Mouse (Mus musculus): ENCODE data around the gene Yes1. TPM values are rescaled to one million over a fixed set of nuclear protein-coding genes. Genes with fewer than 3 reads are reported as not detected.

Yes1 gene
- polyA plus RNA-seq, 1 experiment from 2014 or later = 37.4 TPM

GRCm38 (mm10) chr5:32657386-32657785, 46.4 kb downstream of the Yes1 start:
- ATAC-seq (replicated peaks; ENCODE audit: low FRiP score) (no peak), DNase-seq (ENCODE audit: low spot score) (no peak)
- no peak overlapping the region for H3K4me3 ChIP-seq (ENCODE audit: low read depth, low read length)
- H3K27me3 ChIP-seq (ENCODE audit: control insufficient read depth, insufficient read depth, low read length) = no peaks in the 10 kb centered on the region
- H3K36me3 ChIP-seq (ENCODE audit: control insufficient read depth, insufficient read depth, low read length) = no peaks in the 10 kb centered on the region; the same call in 1 of the 2 replicates
- H3K27ac ChIP-seq (ENCODE audit: low read depth, low read length) = no peak overlapping the region
- H3K4me2 ChIP-seq (ENCODE audit: low read depth, low read length, severe bottlenecking) = no peak overlapping the region
- no peaks in the 10 kb centered on the region for H3K4me1 ChIP-seq (replicated peaks; ENCODE audit: control insufficient read depth, insufficient read depth, low read length)
- no peak overlapping the region for H3K9ac ChIP-seq (ENCODE audit: low read length)
- 55% methylated on average over 1 of the region's 1 CpGs for WGBS
- no peaks in the 10 kb centered on the region for H3K9me3 ChIP-seq (ENCODE audit: control insufficient read depth, low read length)

DNA sequence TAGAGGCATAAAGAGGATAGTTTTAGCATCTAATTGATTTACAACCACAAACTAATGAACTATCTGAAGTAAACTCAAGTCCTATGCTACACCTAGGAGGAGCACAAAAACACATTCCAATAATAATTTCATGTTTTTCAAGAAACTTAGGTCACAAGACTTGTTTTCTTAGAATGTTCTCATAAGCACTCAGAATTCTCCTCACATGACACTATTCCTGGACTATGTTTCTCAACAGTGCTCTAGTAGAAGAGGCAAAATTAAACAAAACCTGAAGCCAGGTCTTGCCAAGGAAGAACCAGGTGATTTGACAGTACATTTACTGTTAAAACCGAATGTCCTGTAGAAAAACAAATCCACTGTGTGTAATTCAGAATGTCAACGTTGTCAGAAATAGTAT, 71.5 kb downstream of the Yes1 start:
- no peak for DNase-seq (ENCODE audit: low spot score)
- no peak overlapping the region for H3K9ac ChIP-seq (ENCODE audit: low read length)
- H3K4me1 ChIP-seq (replicated peaks; ENCODE audit: control insufficient read depth, insufficient read depth, low read length) = no peaks in the 10 kb centered on the region
- no peak for ATAC-seq (replicated peaks; ENCODE audit: low FRiP score)
- no peaks in the 10 kb centered on the region for H3K27me3 ChIP-seq (ENCODE audit: control insufficient read depth, insufficient read depth, low read length)
- H3K4me3 ChIP-seq (ENCODE audit: low read depth, low read length) = no peak overlapping the region
- H3K9me3 ChIP-seq (ENCODE audit: control insufficient read depth, low read length) = no peaks in the 10 kb centered on the region
- H3K36me3 ChIP-seq (ENCODE audit: control insufficient read depth, insufficient read depth, low read length) = no peaks in the 10 kb centered on the region
- H3K27ac ChIP-seq (ENCODE audit: low read depth, low read length) = no peak overlapping the region
- 41% methylated on average over 2 of the region's 2 CpGs for WGBS
- no peak overlapping the region for H3K4me2 ChIP-seq (ENCODE audit: low read depth, low read length, severe bottlenecking)

- Histone ChIP-seq H3K9me3 (ENCODE audit: control insufficient read depth, low read length) (no peaks in the 10 kb centered on the region), H3K27ac (ENCODE audit: low read depth, low read length) (no peak overlapping the region), H3K4me3 (ENCODE audit: low read depth, low read length) (no peak overlapping the region), H3K4me1 (replicated peaks; ENCODE audit: control insufficient read depth, insufficient read depth, low read length) (no peaks in the 10 kb centered on the region), H3K36me3 (ENCODE audit: control insufficient read depth, insufficient read depth, low read length) (no peaks in the 10 kb centered on the region), H3K9ac (ENCODE audit: low read length) (no peak overlapping the region), H3K27me3 (ENCODE audit: control insufficient read depth, insufficient read depth, low read length) (no peaks in the 10 kb centered on the region), H3K4me2 (ENCODE audit: low read depth, low read length, severe bottlenecking) (no peak overlapping the region)
- DNase-seq (ENCODE audit: low spot score) = no peak
- no peak for ATAC-seq (replicated peaks; ENCODE audit: low FRiP score)
- 76% methylated on average over 2 of the region's 2 CpGs for WGBS
Measured at GRCm38 (mm10) chr5:32693411-32693810, 82.4 kb downstream of the Yes1 start.

DNA sequence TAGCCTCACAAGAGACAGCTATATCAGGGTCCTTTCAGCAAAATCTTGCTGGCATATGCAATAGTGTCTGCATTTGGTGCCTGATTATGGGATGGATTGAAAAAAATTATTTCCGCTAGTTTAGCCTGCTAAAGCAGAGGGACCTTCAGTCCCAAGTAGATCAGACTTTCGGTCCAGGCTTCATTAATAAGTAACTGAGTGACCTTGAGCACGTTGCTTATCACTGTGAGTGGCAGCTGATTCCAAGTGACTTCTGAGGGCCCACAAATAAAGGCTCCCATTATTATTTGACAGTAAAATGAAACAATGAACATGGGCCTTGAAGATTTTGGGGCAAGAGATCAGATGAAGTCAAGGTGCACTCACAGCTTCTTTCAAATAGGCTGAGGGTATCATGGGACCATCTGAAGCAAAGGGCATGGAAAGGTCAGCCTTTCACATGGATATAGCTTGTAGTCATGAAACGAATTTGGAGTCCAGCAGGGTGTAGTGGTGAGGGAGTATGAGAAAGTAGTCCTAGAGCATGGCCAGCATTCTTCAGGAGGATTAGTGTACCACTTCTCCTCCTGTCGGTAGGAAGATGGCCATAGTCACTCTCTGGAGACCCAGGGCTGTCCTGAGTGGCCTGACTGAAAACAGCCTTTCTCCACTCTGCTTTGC, 86.4 kb downstream of the Yes1 start:
- no peaks in the 10 kb centered on the region for H3K27me3 ChIP-seq (ENCODE audit: control insufficient read depth, insufficient read depth, low read length)
- WGBS = 76% methylated on average over 5 of the region's 5 CpGs
- ATAC-seq (replicated peaks; ENCODE audit: low FRiP score) (no peak), DNase-seq (ENCODE audit: low spot score) (no peak)
- H3K4me3 ChIP-seq (ENCODE audit: low read depth, low read length) = no peak overlapping the region
- H3K36me3 ChIP-seq (ENCODE audit: control insufficient read depth, insufficient read depth, low read length) = no peaks in the 10 kb centered on the region
- no peak overlapping the region for H3K9ac ChIP-seq (ENCODE audit: low read length)
- no peaks in the 10 kb centered on the region for H3K4me1 ChIP-seq (replicated peaks; ENCODE audit: control insufficient read depth, insufficient read depth, low read length)
- H3K27ac ChIP-seq (ENCODE audit: low read depth, low read length) = no peak overlapping the region
- no peak overlapping the region for H3K4me2 ChIP-seq (ENCODE audit: low read depth, low read length, severe bottlenecking)
- no peaks in the 10 kb centered on the region for H3K9me3 ChIP-seq (ENCODE audit: control insufficient read depth, low read length)

GRCm38 (mm10) chr5:32706226-32706780, 95.3 kb downstream of the Yes1 start:
- WGBS = 89% methylated on average over 2 of the region's 2 CpGs
- DNase-seq (ENCODE audit: low spot score) = no peak
- no peaks in the 10 kb centered on the region for H3K4me1 ChIP-seq (replicated peaks; ENCODE audit: control insufficient read depth, insufficient read depth, low read length)
- H3K9ac ChIP-seq (ENCODE audit: low read length) = no peak overlapping the region
- H3K27ac ChIP-seq (ENCODE audit: low read depth, low read length) = no peak overlapping the region
- H3K36me3 ChIP-seq (ENCODE audit: control insufficient read depth, insufficient read depth, low read length) = no peaks in the 10 kb centered on the region
- ATAC-seq (replicated peaks; ENCODE audit: low FRiP score) = no peak
- H3K4me3 ChIP-seq (ENCODE audit: low read depth, low read length) = no peak overlapping the region
- no peak overlapping the region for H3K4me2 ChIP-seq (ENCODE audit: low read depth, low read length, severe bottlenecking)
- no peaks in the 10 kb centered on the region for H3K9me3 ChIP-seq (ENCODE audit: control insufficient read depth, low read length)
- no peaks in the 10 kb centered on the region for H3K27me3 ChIP-seq (ENCODE audit: control insufficient read depth, insufficient read depth, low read length)

DNA sequence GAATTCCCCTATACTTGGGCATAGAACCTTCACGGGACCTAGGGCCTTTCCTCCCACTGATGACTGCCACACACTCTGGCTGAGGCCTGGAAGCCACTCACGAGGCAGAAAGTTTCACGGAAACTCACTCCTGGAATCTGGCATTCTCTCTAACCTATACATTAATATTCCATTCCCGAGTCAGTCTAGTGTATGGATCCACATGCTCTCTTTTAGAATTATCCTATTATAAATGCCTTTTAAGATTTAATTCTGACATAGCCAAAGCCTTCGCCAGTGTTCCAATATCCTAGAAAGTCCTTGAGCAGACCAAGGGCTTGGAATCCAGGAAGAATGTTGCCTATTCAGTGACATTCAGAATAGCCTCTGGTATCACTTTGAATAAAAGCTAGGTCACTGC, 100.5 kb downstream of the Yes1 start:
- WGBS = 75% methylated on average over 5 of the region's 5 CpGs
- Histone ChIP-seq H3K9me3 (ENCODE audit: control insufficient read depth, low read length) (no peaks in the 10 kb centered on the region), H3K4me1 (replicated peaks; ENCODE audit: control insufficient read depth, insufficient read depth, low read length) (no peaks in the 10 kb centered on the region), H3K27me3 (ENCODE audit: control insufficient read depth, insufficient read depth, low read length) (no peaks in the 10 kb centered on the region), H3K4me3 (ENCODE audit: low read depth, low read length) (no peak overlapping the region), H3K27ac (ENCODE audit: low read depth, low read length) (no peak overlapping the region), H3K9ac (ENCODE audit: low read length) (no peak overlapping the region), H3K4me2 (ENCODE audit: low read depth, low read length, severe bottlenecking) (no peak overlapping the region), H3K36me3 (ENCODE audit: control insufficient read depth, insufficient read depth, low read length) (no peaks in the 10 kb centered on the region)
- ATAC-seq (replicated peaks; ENCODE audit: low FRiP score) (no peak), DNase-seq (ENCODE audit: low spot score) (no peak)

DNA sequence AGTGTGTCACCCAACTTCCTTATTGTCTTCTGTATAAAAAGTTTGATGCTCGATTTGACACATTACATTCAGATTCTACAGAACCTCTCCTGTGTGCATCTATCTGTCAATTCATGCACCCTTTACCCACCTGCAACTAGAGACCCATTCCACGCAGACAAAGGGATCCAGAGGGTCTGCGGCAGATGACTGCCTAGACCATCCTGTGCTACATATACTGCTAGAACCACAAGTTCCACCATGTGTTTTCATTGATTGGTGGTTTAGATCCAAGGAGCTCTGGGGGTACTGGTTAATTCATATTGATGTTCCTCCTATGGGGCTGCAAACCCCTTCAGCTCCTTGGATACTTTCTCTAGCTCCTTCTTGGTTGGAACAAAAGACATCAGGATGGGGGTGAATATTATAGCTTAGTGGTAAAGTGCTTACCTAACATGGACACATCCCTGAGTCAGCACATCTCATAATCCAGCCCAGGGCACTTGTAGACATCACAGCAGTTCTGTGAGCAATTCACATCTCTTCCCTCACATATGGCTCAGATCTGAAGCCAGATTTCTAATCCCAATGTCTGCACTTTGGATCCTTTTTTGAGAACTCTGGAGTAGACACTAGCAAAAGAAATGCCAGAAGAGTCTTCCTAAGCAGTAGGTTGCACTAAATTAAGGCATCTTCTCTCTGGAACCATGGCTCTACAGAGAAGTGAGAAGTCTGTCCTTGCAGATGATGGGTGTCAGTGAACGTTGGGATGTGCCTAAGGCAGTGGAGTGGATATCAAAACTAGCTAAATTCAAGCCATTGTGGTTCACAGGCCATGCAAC, 101.5 kb downstream of the Yes1 start:
- Histone ChIP-seq H3K9me3 (ENCODE audit: control insufficient read depth, low read length) (no peaks in the 10 kb centered on the region), H3K4me1 (replicated peaks; ENCODE audit: control insufficient read depth, insufficient read depth, low read length) (no peaks in the 10 kb centered on the region), H3K27me3 (ENCODE audit: control insufficient read depth, insufficient read depth, low read length) (no peaks in the 10 kb centered on the region), H3K4me3 (ENCODE audit: low read depth, low read length) (no peak overlapping the region), H3K27ac (ENCODE audit: low read depth, low read length) (no peak overlapping the region), H3K4me2 (ENCODE audit: low read depth, low read length, severe bottlenecking) (no peak overlapping the region), H3K36me3 (ENCODE audit: control insufficient read depth, insufficient read depth, low read length) (no peaks in the 10 kb centered on the region), H3K9ac (ENCODE audit: low read length) (no peak overlapping the region)
- no peak for DNase-seq (ENCODE audit: low spot score)
- ATAC-seq (replicated peaks; ENCODE audit: low FRiP score) = no peak
- 71% methylated on average over 4 of the region's 4 CpGs for WGBS

GRCm38 (mm10) chr5:32713042-32713702, 102.2 kb downstream of the Yes1 start:
- no peak for DNase-seq (ENCODE audit: low spot score)

More at GRCm38 (mm10) chr5:32713042-32713702, 102.2 kb downstream of the Yes1 start:
- peak overlapping the region; percentile 62 for H3K4me2 ChIP-seq (ENCODE audit: low read depth, low read length, severe bottlenecking)
- ATAC-seq (replicated peaks; ENCODE audit: low FRiP score) = no peak; the same call in none of the 2 replicates
- H3K4me3 ChIP-seq (ENCODE audit: low read depth, low read length) = peak overlapping the region; percentile 51
- WGBS = 25% methylated on average over 2 of the region's 2 CpGs
- H3K4me1 ChIP-seq (replicated peaks; ENCODE audit: control insufficient read depth, insufficient read depth, low read length) = no peaks in the 10 kb centered on the region
- H3K9ac ChIP-seq (ENCODE audit: low read length) = peak overlapping the region; percentile 66
- no peaks in the 10 kb centered on the region for H3K27me3 ChIP-seq (ENCODE audit: control insufficient read depth, insufficient read depth, low read length)
- peak overlapping the region; percentile 82 for H3K27ac ChIP-seq (ENCODE audit: low read depth, low read length)
- no peaks in the 10 kb centered on the region for H3K9me3 ChIP-seq (ENCODE audit: control insufficient read depth, low read length)
- no peaks in the 10 kb centered on the region for H3K36me3 ChIP-seq (ENCODE audit: control insufficient read depth, insufficient read depth, low read length)

Data from forebrain, embryonic 11.5 days (tissue).